Mouse (Mus musculus): ENCODE measurements around the gene Lpin2. TPM values are rescaled to one million over a fixed set of nuclear protein-coding genes. Genes with fewer than 3 reads are reported as not detected.
A peak's percentile ranks its signal among the peaks of the same experiment; 100 is the strongest.

The Lpin2 gene
- polyA plus RNA-seq, 1 experiment from 2014 or later, result 65.8 TPM

DNA sequence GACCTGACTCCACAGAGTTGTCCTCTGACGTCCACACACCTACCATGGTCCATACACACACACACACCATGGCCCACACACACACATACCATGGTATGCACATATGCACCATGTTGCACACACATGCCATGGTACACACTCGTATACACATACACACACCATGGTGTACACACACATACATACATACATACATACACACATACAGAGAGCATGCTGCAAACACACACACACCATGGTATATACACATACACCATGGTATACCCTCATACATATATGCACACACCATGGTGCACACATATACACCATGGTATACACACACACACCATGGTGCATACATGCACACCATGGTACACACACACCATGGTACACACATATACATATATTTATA is 45.0 kb upstream of the Lpin2 start:
- Histone ChIP-seq H3K27ac (ENCODE audit: low read length) (no peak overlapping the region), H3K9ac (replicated peaks; ENCODE audit: low read depth) (no peak overlapping the region), H3K36me3 (ENCODE audit: insufficient read depth, low read length) (no peaks in the 10 kb centered on the region), H3K4me3 (ENCODE audit: low read depth, low read length) (no peak overlapping the region), H3K4me2 (replicated peaks; ENCODE audit: low read depth, low read length) (no peak overlapping the region), H3K27me3 (replicated peaks; ENCODE audit: insufficient read depth, low read length) (no peaks in the 10 kb centered on the region), H3K4me1 (ENCODE audit: insufficient read depth, low read depth, low read length) (peaks cover 4% of the 10 kb centered on the region; the same call in 1 of the 2 replicates), H3K9me3 (ENCODE audit: low read length) (no peaks in the 10 kb centered on the region)
- WGBS, result 60% methylated on average over 2 of the region's 2 CpGs
- TF ChIP-seq EP300 (IDR thresholded peaks at IDR 0.05), result no peak
- no peak for TF ChIP-seq CTCF (IDR thresholded peaks at IDR 0.05)
- DNase-seq (ENCODE audit: low spot score) (no peak), ATAC-seq (no peak)

DNA sequence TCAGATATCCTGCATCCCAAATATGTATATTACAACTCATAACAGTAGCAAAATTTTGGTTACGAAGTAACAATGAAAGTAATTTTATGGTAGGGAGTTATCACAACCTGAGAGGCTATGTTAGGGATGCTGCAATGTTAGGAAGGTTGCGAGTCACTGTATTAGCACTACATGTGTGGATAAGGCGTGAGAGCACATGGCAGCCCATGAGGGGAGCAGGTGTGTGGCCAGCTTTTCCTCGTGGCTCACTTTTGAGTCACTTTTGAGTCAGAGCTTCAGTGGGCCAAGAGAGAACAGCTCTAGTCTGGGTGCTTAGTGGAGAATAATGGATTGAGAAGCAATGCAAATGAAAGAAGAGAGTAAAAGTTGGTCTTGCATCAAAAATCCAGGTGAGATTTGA is 40.3 kb upstream of the Lpin2 start:
- Histone ChIP-seq H3K27me3 (replicated peaks; ENCODE audit: insufficient read depth, low read length) (no peaks in the 10 kb centered on the region), H3K4me3 (ENCODE audit: low read depth, low read length) (no peak overlapping the region), H3K4me1 (ENCODE audit: insufficient read depth, low read depth, low read length) (no peaks in the 10 kb centered on the region), H3K9me3 (ENCODE audit: low read length) (no peaks in the 10 kb centered on the region), H3K4me2 (replicated peaks; ENCODE audit: low read depth, low read length) (no peak overlapping the region), H3K9ac (replicated peaks; ENCODE audit: low read depth) (no peak overlapping the region), H3K36me3 (ENCODE audit: insufficient read depth, low read length) (no peaks in the 10 kb centered on the region), H3K27ac (ENCODE audit: low read length) (no peak overlapping the region)
- 72% methylated on average over 4 of the region's 4 CpGs for WGBS
- DNase-seq (ENCODE audit: low spot score) (no peak), ATAC-seq (no peak)
- TF ChIP-seq EP300 (IDR thresholded peaks at IDR 0.05), result no peak
- TF ChIP-seq CTCF (IDR thresholded peaks at IDR 0.05), result no peak

- DNase-seq (ENCODE audit: low spot score) (no peak), ATAC-seq (no peak)
- TF ChIP-seq CTCF (IDR thresholded peaks at IDR 0.05) (0 out of 2 replicates have a peak, but pooled peaks have one; percentile 18), EP300 (IDR thresholded peaks at IDR 0.05) (no peak)
- H3K9me3 ChIP-seq (ENCODE audit: low read length), result no peaks in the 10 kb centered on the region
- H3K9ac ChIP-seq (replicated peaks; ENCODE audit: low read depth), result no peak overlapping the region
- no peak overlapping the region for H3K4me3 ChIP-seq (ENCODE audit: low read depth, low read length)
- H3K27ac ChIP-seq (ENCODE audit: low read length), result no peak overlapping the region
- no peaks in the 10 kb centered on the region for H3K36me3 ChIP-seq (ENCODE audit: insufficient read depth, low read length)
- no peaks in the 10 kb centered on the region for H3K4me1 ChIP-seq (ENCODE audit: insufficient read depth, low read depth, low read length)
- no peak overlapping the region for H3K4me2 ChIP-seq (replicated peaks; ENCODE audit: low read depth, low read length)
- 71% methylated on average over 4 of the region's 4 CpGs for WGBS
- H3K27me3 ChIP-seq (replicated peaks; ENCODE audit: insufficient read depth, low read length), result no peaks in the 10 kb centered on the region
Measured at GRCm38 (mm10) chr17:71143155-71143554, 39.2 kb upstream of the Lpin2 start.

DNA sequence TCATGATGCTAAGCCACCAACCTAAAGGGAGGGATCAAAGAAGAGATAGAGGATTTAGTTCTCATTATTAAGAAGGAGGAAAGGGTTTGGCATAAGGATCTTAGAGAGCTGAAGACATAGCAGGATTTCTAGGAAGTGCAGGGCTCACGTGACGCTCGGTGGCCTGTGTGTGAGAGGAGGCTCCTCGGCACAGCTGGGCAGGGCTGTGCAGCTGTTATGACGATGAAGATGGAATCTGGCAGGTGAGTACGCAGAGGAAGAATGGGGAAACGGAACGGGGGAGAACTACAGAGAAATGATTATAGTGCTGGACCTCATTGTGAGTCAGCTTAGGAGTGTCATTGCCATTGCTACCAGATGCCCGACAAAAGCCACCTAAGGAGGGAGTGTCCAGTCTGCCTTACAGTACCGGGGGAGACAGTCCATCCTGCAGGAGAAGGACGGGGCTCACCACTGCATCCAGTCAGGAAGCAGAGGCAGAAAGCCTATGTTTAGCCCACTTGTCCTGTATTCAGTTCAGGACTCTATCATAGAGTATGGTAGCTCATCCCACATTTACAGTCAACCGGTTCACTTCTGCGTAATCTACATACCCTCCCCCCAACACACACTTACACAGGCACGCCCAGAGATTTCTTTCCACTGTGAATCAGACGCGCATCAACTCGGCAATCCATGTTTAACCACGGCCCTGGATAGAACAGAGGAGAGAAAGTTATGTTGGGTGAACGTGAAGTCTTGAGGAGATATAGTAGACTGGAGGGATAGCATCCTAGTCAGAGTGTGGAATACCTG is 37.8 kb upstream of the Lpin2 start:
- Histone ChIP-seq H3K36me3 (ENCODE audit: insufficient read depth, low read length) (no peaks in the 10 kb centered on the region), H3K4me1 (ENCODE audit: insufficient read depth, low read depth, low read length) (no peaks in the 10 kb centered on the region), H3K27ac (ENCODE audit: low read length) (no peak overlapping the region), H3K9me3 (ENCODE audit: low read length) (no peaks in the 10 kb centered on the region), H3K4me2 (replicated peaks; ENCODE audit: low read depth, low read length) (no peak overlapping the region), H3K9ac (replicated peaks; ENCODE audit: low read depth) (no peak overlapping the region), H3K27me3 (replicated peaks; ENCODE audit: insufficient read depth, low read length) (no peaks in the 10 kb centered on the region), H3K4me3 (ENCODE audit: low read depth, low read length) (no peak overlapping the region)
- no peak for ATAC-seq
- no peak for DNase-seq (ENCODE audit: low spot score)
- TF ChIP-seq CTCF (IDR thresholded peaks at IDR 0.05) (no peak), EP300 (IDR thresholded peaks at IDR 0.05) (no peak)
- 76% methylated on average over 19 of the region's 19 CpGs for whole genome bisulfite sequencing

- ATAC-seq (no peak), DNase-seq (ENCODE audit: low spot score) (no peak)
- no peak for TF ChIP-seq EP300 (IDR thresholded peaks at IDR 0.05)
- no peak for TF ChIP-seq CTCF (IDR thresholded peaks at IDR 0.05)
- Histone ChIP-seq H3K4me2 (replicated peaks; ENCODE audit: low read depth, low read length) (no peak overlapping the region), H3K27ac (ENCODE audit: low read length) (no peak overlapping the region), H3K36me3 (ENCODE audit: insufficient read depth, low read length) (no peaks in the 10 kb centered on the region), H3K4me3 (ENCODE audit: low read depth, low read length) (no peak overlapping the region), H3K27me3 (replicated peaks; ENCODE audit: insufficient read depth, low read length) (no peaks in the 10 kb centered on the region), H3K4me1 (ENCODE audit: insufficient read depth, low read depth, low read length) (no peaks in the 10 kb centered on the region), H3K9me3 (ENCODE audit: low read length) (no peaks in the 10 kb centered on the region), H3K9ac (replicated peaks; ENCODE audit: low read depth) (no peak overlapping the region)
- WGBS, result 96% methylated on average over 1 of the region's 1 CpGs
Measured at GRCm38 (mm10) chr17:71145248-71145961, 37.0 kb upstream of the Lpin2 start.

DNA sequence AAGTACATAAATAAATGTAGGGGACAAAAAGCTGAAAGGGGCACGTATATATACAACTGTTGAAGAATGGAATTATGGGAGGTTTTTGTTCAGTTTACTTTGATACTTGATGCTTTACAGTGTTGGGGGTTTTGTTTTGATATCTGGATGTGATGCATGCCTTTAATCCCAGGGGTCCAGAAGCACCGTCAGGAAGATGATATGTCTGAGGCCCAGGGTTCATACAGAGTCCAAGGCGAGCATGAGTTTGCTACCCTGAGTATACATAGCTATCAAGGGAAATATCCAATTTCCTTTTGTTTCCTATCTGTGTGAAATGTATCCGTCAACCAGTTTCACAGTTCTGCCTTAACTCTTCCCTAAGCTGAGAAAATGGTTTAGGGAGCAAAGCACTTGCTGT is 29.0 kb upstream of the Lpin2 start:
- Histone ChIP-seq H3K4me3 (ENCODE audit: low read depth, low read length) (no peak overlapping the region), H3K4me2 (replicated peaks; ENCODE audit: low read depth, low read length) (no peak overlapping the region), H3K4me1 (ENCODE audit: insufficient read depth, low read depth, low read length) (no peaks in the 10 kb centered on the region), H3K9me3 (ENCODE audit: low read length) (no peaks in the 10 kb centered on the region), H3K9ac (replicated peaks; ENCODE audit: low read depth) (no peak overlapping the region), H3K27me3 (replicated peaks; ENCODE audit: insufficient read depth, low read length) (no peaks in the 10 kb centered on the region), H3K27ac (ENCODE audit: low read length) (no peak overlapping the region), H3K36me3 (ENCODE audit: insufficient read depth, low read length) (no peaks in the 10 kb centered on the region)
- TF ChIP-seq EP300 (IDR thresholded peaks at IDR 0.05) (no peak), CTCF (IDR thresholded peaks at IDR 0.05) (no peak)
- ATAC-seq, result no peak
- no peak for DNase-seq (ENCODE audit: low spot score)
- WGBS, result 50% methylated on average over 4 of the region's 4 CpGs

Measured in lung, postnatal 0 days (tissue).